Mouse (Mus musculus): ENCODE data around the gene Lyrm7. TPM values are rescaled to one million over a fixed set of nuclear protein-coding genes. Genes with fewer than 3 reads are reported as not detected.
"Not testable (repeated sequence)": the region's sequence is repeated elsewhere in the genome, so short reads cannot be mapped to it uniquely, and the experiment has no call there.

The Lyrm7 gene
- polyA plus RNA-seq, 1 experiment from 2014 or later = 12.9 TPM

- ATAC-seq (replicated peaks) = no peak
- no peaks in the 10 kb centered on the region for H3K36me3 ChIP-seq
- no peaks in the 10 kb centered on the region for H3K9me3 ChIP-seq
- peaks cover 21% of the 10 kb centered on the region for H3K4me1 ChIP-seq
- H3K4me2 ChIP-seq (replicated peaks) = no peak overlapping the region
- no peaks in the 10 kb centered on the region for H3K27me3 ChIP-seq
- H3K9ac ChIP-seq (replicated peaks) = no peak overlapping the region
- 91% methylated on average over 5 of the region's 5 CpGs for WGBS
- H3K4me3 ChIP-seq = no peak overlapping the region
- 0 out of 2 replicates have a peak overlapping the region, but pooled peaks have one; percentile 95 for H3K27ac ChIP-seq (replicated peaks)
These were observed 1.0 kb upstream of the Lyrm7 start for GRCm38 (mm10) chr11:54861471-54862420.

- Histone ChIP-seq H3K4me2 (replicated peaks) (peak overlapping the region; percentile 74), H3K27ac (replicated peaks) (peak overlapping the region; percentile 95), H3K27me3 (no peaks in the 10 kb centered on the region), H3K36me3 (no peaks in the 10 kb centered on the region), H3K4me1 (peaks cover 14% of the 10 kb centered on the region), H3K4me3 (peak overlapping the region; percentile 73), H3K9ac (replicated peaks) (peak overlapping the region; percentile 90), H3K9me3 (no peaks in the 10 kb centered on the region)
- ATAC-seq (replicated peaks) = no peak
- WGBS = 24% methylated on average over 11 of the region's 11 CpGs
These were observed 1.2 kb downstream of the Lyrm7 start for GRCm38 (mm10) chr11:54859322-54860165.

GRCm38 (mm10) chr11:54858880-54859279 is 1.8 kb downstream of the Lyrm7 start:
- WGBS = 97% methylated on average over 11 of the region's 12 CpGs
- H3K9me3 ChIP-seq; H3K9ac ChIP-seq (replicated peaks); H3K27ac ChIP-seq (replicated peaks); H3K36me3 ChIP-seq; ATAC-seq (replicated peaks); H3K27me3 ChIP-seq; H3K4me2 ChIP-seq (replicated peaks): not testable (repeated sequence)
- H3K4me1 ChIP-seq = peaks cover 14% of the 10 kb centered on the region
- H3K4me3 ChIP-seq = 0 out of 2 replicates have a peak overlapping the region, but pooled peaks have one; percentile 73

- no peaks in the 10 kb centered on the region for H3K27me3 ChIP-seq
- no peak overlapping the region for H3K4me3 ChIP-seq
- H3K9me3 ChIP-seq = no peaks in the 10 kb centered on the region
- H3K4me2 ChIP-seq (replicated peaks) = no peak overlapping the region
- H3K4me1 ChIP-seq = no peaks in the 10 kb centered on the region
- no peak overlapping the region for H3K27ac ChIP-seq (replicated peaks)
- peaks cover 2% of the 10 kb centered on the region; the same call in 1 of the 2 replicates for H3K36me3 ChIP-seq
- WGBS = 94% methylated on average over 12 of the region's 12 CpGs
- H3K9ac ChIP-seq (replicated peaks) = no peak overlapping the region
- ATAC-seq (replicated peaks) = no peak
These were observed 9.1 kb downstream of the Lyrm7 start for GRCm38 (mm10) chr11:54851656-54852055.

GRCm38 (mm10) chr11:54849961-54850758 is 10.6 kb downstream of the Lyrm7 start:
- 84% methylated on average over 10 of the region's 10 CpGs for WGBS
- no peak for ATAC-seq (replicated peaks)
- peaks cover 8% of the 10 kb centered on the region; the same call in 1 of the 2 replicates for H3K4me1 ChIP-seq

GRCm38 (mm10) chr11:54845470-54846442 is 15.0 kb downstream of the Lyrm7 start:
- no peak for ATAC-seq (replicated peaks)
- H3K27me3 ChIP-seq = no peaks in the 10 kb centered on the region
- H3K36me3 ChIP-seq = peaks cover 2% of the 10 kb centered on the region; the same call in 1 of the 2 replicates
- H3K27ac ChIP-seq (replicated peaks) = no peak overlapping the region
- H3K9me3 ChIP-seq = no peaks in the 10 kb centered on the region
- 42% methylated on average over 8 of the region's 8 CpGs for WGBS
- H3K4me1 ChIP-seq = peaks cover 8% of the 10 kb centered on the region; the same call in 1 of the 2 replicates
- H3K4me2 ChIP-seq (replicated peaks) = no peak overlapping the region
- H3K9ac ChIP-seq (replicated peaks) = no peak overlapping the region
- no peak overlapping the region for H3K4me3 ChIP-seq

More at GRCm38 (mm10) chr11:54849961-54850758, 10.6 kb downstream of the Lyrm7 start:
- Histone ChIP-seq H3K4me3 (no peak overlapping the region), H3K36me3 (peaks cover 2% of the 10 kb centered on the region; the same call in 1 of the 2 replicates), H3K4me2 (replicated peaks) (no peak overlapping the region), H3K9ac (replicated peaks) (no peak overlapping the region), H3K9me3 (no peaks in the 10 kb centered on the region), H3K27me3 (no peaks in the 10 kb centered on the region), H3K27ac (replicated peaks) (no peak overlapping the region)

GRCm38 (mm10) chr11:54844959-54845358 is 15.8 kb downstream of the Lyrm7 start:
- H3K4me3 ChIP-seq = no peak overlapping the region
- WGBS = 94% methylated on average over 5 of the region's 5 CpGs
- no peak overlapping the region for H3K27ac ChIP-seq (replicated peaks)
- no peak overlapping the region for H3K4me2 ChIP-seq (replicated peaks)
- ATAC-seq (replicated peaks) = no peak
- H3K4me1 ChIP-seq = peaks cover 8% of the 10 kb centered on the region; the same call in 1 of the 2 replicates
- no peaks in the 10 kb centered on the region for H3K9me3 ChIP-seq
- H3K27me3 ChIP-seq = no peaks in the 10 kb centered on the region
- no peak overlapping the region for H3K9ac ChIP-seq (replicated peaks)
- H3K36me3 ChIP-seq = peaks cover 2% of the 10 kb centered on the region; the same call in 1 of the 2 replicates

GRCm38 (mm10) chr11:54844424-54844823 is 16.3 kb downstream of the Lyrm7 start:
- 78% methylated on average over 9 of the region's 9 CpGs for WGBS

GRCm38 (mm10) chr11:54840891-54841290 is 19.8 kb downstream of the Lyrm7 start:
- Histone ChIP-seq H3K4me3 (no peak overlapping the region), H3K36me3 (no peaks in the 10 kb centered on the region), H3K4me1 (peaks cover 6% of the 10 kb centered on the region; the same call in 1 of the 2 replicates), H3K27me3 (no peaks in the 10 kb centered on the region), H3K9ac (replicated peaks) (no peak overlapping the region), H3K27ac (replicated peaks) (no peak overlapping the region), H3K9me3 (no peaks in the 10 kb centered on the region), H3K4me2 (replicated peaks) (no peak overlapping the region)
- WGBS = 90% methylated on average over 11 of the region's 11 CpGs
- ATAC-seq (replicated peaks) = no peak

More at GRCm38 (mm10) chr11:54844424-54844823, 16.3 kb downstream of the Lyrm7 start:
- H3K27me3 ChIP-seq = no peaks in the 10 kb centered on the region
- no peaks in the 10 kb centered on the region for H3K9me3 ChIP-seq
- H3K4me3 ChIP-seq = no peak overlapping the region
- H3K4me1 ChIP-seq = peaks cover 8% of the 10 kb centered on the region; the same call in 1 of the 2 replicates
- no peak overlapping the region for H3K4me2 ChIP-seq (replicated peaks)
- no peak for ATAC-seq (replicated peaks)
- no peak overlapping the region for H3K27ac ChIP-seq (replicated peaks)
- no peak overlapping the region for H3K9ac ChIP-seq (replicated peaks)
- H3K36me3 ChIP-seq = peaks cover 2% of the 10 kb centered on the region; the same call in 1 of the 2 replicates

GRCm38 (mm10) chr11:54839696-54840095 is 21.0 kb downstream of the Lyrm7 start:
- H3K4me2 ChIP-seq (replicated peaks) = no peak overlapping the region
- 95% methylated on average over 4 of the region's 4 CpGs for WGBS
- H3K9ac ChIP-seq (replicated peaks) = no peak overlapping the region
- H3K4me3 ChIP-seq = no peak overlapping the region
- H3K27me3 ChIP-seq = no peaks in the 10 kb centered on the region
- H3K4me1 ChIP-seq = no peaks in the 10 kb centered on the region
- ATAC-seq (replicated peaks) = no peak
- no peaks in the 10 kb centered on the region for H3K9me3 ChIP-seq
- H3K27ac ChIP-seq (replicated peaks) = no peak overlapping the region
- H3K36me3 ChIP-seq = no peaks in the 10 kb centered on the region

Measured in forebrain, embryonic 15.5 days (tissue).